Mouse (Mus musculus): ENCODE data around the gene Mroh9.

Mroh9 gene

GRCm38 (mm10) chr1:162984428-162984827, 101.0 kb downstream of the Mroh9 start, which contains the start of gene Fmo3:
Gene Fmo3 (minus strand): TSS chr1:162984528.
- DNase-seq (ENCODE audit: low spot score in 2 of 2): no peak

Data from heart, adult 9 months (tissue).